18 mouse cellular contexts compared by ENCODE assay signal in the genomic region with DNA sequence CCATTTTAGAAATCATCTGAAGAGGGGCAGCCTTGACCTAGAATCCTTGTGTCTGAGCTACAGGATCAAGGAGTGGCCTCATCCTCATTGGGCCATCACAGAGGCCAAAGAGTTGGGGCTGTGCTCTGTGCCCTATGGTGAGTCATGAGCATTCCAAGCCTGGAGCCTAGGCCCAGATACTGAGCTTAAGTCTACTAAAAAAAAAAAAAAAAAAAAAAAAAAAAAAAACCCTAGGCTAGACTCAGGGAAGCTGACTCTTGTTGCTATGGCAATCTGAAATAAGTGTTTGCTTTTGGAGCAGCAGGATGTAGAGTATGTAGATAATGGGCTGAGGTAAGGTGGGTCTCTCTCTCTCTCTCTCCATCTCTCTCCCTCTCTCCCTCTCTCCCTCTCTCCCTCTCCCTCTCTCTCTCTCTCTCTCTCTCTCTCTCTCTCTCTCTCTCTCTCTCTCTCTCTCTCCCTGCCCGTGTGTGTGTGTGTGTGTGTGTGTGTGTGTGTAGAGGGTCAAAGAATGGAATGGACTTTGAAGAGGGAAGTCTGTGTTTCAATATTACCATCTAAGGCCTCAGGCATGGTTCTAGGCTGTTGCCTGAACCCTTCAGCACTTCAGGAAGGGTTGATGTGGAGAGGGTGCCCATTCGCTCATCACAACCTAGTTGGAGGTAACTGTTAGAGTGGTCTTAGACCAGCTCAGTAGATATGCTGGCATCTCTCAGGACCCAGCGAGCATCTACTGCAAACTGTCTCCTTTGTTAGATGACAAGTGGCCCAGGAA. TPM values are rescaled to one million over a fixed set of nuclear protein-coding genes. Genes with fewer than 3 reads are reported as not detected.
"Had no signal": no experiment of that assay in that cellular context is flagged by ENCODE, and none has a peak within 500 bp of the region (broad histone marks: within the 10 kb centered on the region; RNA-seq: fewer than 3 reads in every experiment).

No protein-coding gene starts in this region.

- H3K9ac ChIP-seq: limb, embryonic 12.5 days; limb, embryonic 15.5 days; liver, embryonic 14.5 days; liver, postnatal 0 days had no signal

- H3K4me3 ChIP-seq: limb, embryonic 12.5 days; limb, embryonic 15.5 days had no signal

- ATAC-seq: liver, postnatal 0 days had no signal

- H3K9me3 ChIP-seq: limb, embryonic 12.5 days; limb, embryonic 15.5 days had no signal

- H3K36me3 ChIP-seq: limb, embryonic 12.5 days; limb, embryonic 15.5 days had no signal

- H3K4me2 ChIP-seq: limb, embryonic 12.5 days; limb, embryonic 15.5 days; liver, embryonic 11.5 days; midbrain, embryonic 11.5 days had no signal

- H3K27ac ChIP-seq: limb, embryonic 12.5 days; limb, embryonic 15.5 days; liver, embryonic 14.5 days had no signal

- H3K27me3 ChIP-seq: limb, embryonic 12.5 days; limb, embryonic 15.5 days had no signal

- H3K4me1 ChIP-seq: limb, embryonic 12.5 days; limb, embryonic 15.5 days had no signal

- DNase-seq: kidney, adult 9 months; kidney, postnatal 14 days; kidney, postnatal 4 days; left cerebral cortex, postnatal 4 days; liver, postnatal 0 days; midbrain, embryonic 14.5 days; thymus, adult 18-20 months; thymus, postnatal 36 days had no signal

RNA-seq across cellular contexts. Expression of a gene that starts 36.0 kb away (rescaled TPM):
- total RNA-seq: megakaryocyte progenitor cell, adult 5-6 weeks; megakaryocyte-erythroid progenitor cell, adult 5-6 weeks had no signal
- polyA plus RNA-seq: liver, postnatal 0 days had no signal

RNA-seq across cellular contexts. Expression of a gene that starts 56.1 kb away (rescaled TPM):
- polyA plus RNA-seq: liver, postnatal 0 days; midbrain, embryonic 11.5 days; midbrain, embryonic 14.5 days; midbrain, postnatal 0 days; neural tube, embryonic 11.5 days; neural tube, embryonic 14.5 days had no signal
